Mouse (Mus musculus): Measurements from ENCODE around the gene Fermt3.
"Not testable (repeated sequence)": the region's sequence is repeated elsewhere in the genome, so short reads cannot be mapped to it uniquely, and the experiment has no call there.

Gene Fermt3

DNA sequence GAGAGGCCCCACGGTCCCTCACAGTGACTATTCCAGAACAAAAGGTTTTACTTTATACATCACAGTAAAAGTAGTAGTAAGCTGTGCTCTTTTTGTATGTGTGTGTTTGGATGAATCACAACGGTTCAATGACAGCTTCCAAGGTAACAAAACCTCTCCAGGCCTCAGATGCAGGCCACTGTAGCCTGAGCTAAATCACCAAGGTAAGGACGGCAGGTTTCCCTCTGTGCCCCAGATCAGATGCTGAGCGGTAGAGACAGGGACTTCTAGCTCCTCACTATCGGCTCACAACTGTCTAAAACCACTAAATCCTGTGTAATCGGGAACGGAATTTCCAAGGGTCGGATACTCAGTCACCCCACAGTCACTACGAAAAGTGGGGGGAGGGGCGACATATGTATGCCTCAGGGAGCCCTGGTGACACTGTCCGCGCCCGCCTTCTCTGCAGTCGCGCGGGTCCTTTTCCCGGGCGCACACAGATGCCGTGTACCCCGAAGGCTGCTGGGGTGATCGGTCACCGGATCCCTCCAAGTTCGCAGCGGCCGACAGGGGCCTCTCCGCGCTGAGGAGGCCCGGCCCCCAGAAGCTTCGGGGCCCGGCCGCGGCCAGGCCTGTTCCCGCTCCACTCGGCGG lies 19.9 kb upstream of the Fermt3 start:
- DNase-seq (ENCODE audit: low spot score) = peak; percentile 55

GRCm38 (mm10) chr19:7034006-7034405 lies 14.7 kb upstream of the Fermt3 start:
- DNase-seq (ENCODE audit: low spot score) = no peak

DNA sequence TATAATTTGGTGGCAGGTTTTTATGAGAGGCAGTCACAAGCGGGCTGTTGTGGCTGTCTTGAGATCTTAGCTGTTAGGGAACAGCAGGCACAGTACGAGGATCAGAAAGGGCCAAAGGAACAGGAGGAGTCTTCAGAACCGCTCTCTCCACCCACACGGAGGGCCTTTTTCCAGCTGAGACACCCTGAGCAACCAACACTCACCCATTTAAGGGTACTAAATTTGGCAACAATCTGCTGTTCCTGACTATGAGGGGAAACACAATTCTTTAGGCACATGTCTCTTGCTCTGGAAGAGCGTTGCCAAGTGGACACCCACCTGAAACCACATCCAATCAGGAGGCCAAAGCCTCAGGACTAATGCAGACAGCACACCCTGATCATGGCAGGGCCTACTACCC lies 10.3 kb upstream of the Fermt3 start:
- DNase-seq (ENCODE audit: low spot score) = no peak

GRCm38 (mm10) chr19:7020224-7020641 lies 964 bp upstream of the Fermt3 start:
- DNase-seq (ENCODE audit: low spot score) = peak; percentile 70

DNA sequence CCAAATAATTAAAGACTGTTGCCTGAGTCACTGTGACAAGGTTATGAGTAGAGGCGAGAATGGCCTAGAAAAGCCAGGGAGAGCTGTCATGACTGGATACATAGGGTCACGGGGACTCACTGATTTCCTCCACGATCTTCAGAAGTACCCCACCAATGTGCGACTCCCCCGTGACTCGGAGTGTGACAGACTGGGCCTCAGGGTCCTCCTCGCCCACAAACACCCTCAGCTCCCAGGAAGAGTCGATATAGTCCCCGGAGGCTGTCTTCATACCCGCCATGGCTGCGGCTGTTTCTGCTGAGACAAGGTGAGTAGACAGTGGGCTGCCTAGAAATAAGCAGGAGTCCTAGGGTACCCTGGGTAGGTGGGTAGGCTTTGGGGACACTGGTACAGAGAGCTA lies 723 bp downstream of the Fermt3 start:
- no peak for DNase-seq (ENCODE audit: low spot score)

DNA sequence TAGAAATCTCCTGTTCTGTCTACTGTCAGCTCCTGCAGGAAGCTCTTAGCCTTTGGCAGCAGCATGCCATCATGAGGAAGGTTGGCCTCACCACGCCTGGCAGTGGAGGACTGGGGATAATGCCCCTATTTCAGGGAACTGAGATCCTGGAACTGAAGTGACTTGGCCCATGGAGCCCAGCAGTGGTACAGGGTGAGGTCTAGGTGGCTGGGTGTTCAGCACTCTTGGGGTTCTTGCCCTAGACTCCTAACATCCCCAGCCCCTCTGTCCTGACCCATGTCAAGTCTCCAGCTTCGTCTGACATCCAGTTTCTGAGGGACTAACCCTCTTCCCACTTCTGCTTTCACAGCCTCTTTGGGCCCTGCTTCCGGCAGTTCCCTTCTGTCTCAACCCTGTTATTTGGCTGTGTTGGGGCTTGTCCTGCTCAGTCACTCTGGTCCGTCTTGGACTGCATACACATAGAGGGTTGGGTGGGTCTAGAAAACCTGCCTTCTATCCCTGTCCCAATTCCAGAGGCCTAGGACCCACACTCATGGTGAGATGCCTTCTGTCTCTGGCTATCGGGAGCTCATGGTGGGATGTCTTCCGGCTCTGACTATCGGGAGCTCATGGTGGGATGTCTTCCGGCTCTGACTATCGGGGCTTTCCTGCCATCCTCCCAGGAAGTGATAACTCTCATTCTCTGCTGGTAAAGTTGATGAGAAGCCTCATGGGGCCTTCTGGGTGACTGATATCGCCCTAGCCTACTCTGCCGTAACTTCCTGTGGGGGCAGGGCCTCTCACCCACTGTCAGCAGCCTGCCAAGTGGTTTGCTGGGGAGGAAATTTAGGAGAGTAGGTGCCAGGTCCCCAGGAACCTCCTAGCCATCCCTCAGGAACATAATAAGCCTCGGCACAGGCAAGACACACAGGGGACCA lies 1.5 kb downstream of the Fermt3 start:
- DNase-seq (ENCODE audit: low spot score) = no peak

DNA sequence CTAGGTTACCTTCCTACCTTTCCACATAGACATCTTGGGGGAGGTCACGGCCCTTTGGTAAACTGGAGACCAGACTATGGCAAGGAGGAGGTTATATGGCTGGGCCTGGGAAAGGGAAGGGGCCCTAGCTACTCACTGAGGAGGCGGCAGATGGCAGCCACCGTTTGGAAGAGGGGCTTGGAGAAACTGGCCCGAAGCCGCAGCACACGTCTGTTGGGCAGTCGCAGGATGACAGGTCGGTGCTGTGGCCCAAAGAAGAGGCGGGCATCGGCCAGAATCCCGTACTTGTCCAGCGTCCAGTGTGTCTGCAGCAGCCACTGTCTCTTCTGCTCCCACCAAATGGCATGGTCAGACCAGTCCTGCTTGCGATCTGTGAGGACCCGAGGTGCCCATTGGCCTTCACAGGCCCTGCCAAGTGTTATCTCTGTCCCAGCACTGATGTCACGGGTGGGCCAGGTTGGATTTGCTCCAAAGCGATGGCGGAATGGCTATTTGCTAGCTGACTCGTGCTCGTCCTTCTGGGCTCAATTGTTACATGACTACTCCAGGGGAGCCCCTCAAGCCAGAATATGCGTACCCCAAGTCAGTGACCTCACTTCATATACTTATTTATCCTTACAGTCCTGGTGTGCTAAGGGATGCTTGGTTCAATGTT lies 4.7 kb downstream of the Fermt3 start:
- no peak for DNase-seq (ENCODE audit: low spot score)

GRCm38 (mm10) chr19:7013984-7014383 lies 5.3 kb downstream of the Fermt3 start:
- no peak for DNase-seq (ENCODE audit: low spot score)

GRCm38 (mm10) chr19:7012426-7012825 lies 6.8 kb downstream of the Fermt3 start:
- DNase-seq (ENCODE audit: low spot score) = peak; percentile 64

DNA sequence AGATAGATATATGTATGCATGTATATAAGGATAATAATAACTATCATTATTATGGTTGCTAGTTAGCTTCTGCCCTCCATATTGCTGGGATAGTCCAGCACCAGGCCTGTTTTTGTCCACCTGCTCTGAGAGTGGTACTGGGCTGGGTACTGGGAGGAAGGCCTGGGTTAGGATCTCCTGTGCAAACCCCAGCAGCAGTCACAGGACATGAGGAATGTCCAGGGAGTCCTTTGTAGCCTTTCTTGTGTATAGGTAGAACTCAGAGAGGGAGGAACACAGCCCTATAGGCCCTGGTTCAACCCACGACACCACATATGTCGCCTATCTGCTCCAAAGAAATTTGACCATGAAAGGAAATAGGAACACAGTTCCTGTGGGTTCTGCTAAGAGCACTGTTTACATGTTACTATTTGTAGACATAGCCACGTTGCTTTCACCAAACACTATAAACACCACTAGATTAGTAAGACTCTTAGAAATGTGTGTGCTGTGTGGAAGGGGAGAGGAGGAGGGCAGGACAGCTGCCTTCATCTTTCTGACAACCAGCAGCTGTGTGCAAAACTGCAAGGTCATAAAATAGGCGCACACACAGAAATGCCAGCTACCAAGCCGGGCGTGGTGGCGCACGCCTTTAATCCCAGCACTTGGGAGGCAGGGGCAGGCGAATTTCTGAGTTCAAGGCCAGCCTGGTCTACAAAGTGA lies 12.2 kb downstream of the Fermt3 start:
- DNase-seq (ENCODE audit: low spot score) = no peak

DNA sequence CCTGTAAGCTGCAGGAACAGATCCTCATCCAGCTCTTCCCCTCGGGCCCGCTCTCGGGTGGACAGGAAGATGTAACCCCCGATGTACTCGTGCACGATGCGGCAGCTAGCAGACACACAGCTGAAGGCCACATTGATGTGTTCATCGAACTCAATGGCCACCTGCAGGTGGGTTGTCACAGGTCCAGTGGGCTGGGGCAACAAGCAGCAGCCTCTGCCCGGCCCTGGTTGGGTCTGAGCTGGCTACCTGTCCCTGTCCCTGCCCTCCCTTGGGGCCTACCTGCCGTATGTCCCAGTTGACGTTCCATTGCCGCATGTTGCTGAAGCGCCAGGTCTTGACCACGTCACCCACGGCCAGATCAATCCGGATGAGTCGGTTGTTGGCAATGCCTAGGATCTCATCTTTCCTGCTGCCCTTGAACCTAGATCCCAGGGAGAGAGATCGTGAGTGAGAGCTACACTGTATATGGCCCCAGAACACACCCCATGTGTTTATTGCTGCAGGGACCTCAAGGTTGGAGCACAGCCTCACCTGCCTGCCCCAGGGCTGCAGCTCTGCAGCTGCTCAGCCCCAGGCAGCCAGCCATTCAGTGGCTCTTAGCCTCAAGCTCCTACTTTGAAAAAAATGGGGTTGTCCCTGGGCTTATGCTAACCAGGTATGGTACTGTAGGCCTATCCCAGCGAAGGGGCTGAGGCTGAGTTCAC lies 19.8 kb downstream of the Fermt3 start:
- no peak for DNase-seq (ENCODE audit: low spot score)

- DNase-seq (ENCODE audit: low spot score) = no peak
Observed at GRCm38 (mm10) chr19:6997721-6998290, 21.5 kb downstream of the Fermt3 start.

DNA sequence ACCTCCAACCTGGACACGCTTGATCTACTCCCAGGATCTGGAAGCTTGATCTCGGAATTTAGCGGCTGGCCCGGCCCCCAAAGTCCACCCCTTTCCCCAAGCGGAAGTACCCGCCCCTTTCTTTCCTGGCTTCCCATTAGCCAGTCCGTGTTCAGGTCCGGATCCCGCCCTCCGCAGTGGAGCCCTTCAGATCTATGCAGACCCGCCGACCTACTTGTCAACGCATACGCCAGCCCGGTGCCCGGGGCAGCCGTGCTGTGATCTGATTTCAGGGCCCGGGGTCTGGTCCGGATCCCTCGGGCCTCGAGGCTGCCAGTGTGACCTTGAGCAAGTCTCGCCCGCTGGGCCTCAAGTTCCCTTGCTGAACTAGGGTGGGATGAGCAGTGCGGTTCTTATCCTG lies 23.3 kb downstream of the Fermt3 start, which contains the start of the genes Nudt22 and Trpt1:
Gene Nudt22 (minus strand): TSS at position 112 of the 400 bp plus-strand sequence.
Gene Trpt1 (plus strand): TSS at position 126 of the 400 bp plus-strand sequence.
- peak; percentile 91 for DNase-seq (ENCODE audit: low spot score)

DNA sequence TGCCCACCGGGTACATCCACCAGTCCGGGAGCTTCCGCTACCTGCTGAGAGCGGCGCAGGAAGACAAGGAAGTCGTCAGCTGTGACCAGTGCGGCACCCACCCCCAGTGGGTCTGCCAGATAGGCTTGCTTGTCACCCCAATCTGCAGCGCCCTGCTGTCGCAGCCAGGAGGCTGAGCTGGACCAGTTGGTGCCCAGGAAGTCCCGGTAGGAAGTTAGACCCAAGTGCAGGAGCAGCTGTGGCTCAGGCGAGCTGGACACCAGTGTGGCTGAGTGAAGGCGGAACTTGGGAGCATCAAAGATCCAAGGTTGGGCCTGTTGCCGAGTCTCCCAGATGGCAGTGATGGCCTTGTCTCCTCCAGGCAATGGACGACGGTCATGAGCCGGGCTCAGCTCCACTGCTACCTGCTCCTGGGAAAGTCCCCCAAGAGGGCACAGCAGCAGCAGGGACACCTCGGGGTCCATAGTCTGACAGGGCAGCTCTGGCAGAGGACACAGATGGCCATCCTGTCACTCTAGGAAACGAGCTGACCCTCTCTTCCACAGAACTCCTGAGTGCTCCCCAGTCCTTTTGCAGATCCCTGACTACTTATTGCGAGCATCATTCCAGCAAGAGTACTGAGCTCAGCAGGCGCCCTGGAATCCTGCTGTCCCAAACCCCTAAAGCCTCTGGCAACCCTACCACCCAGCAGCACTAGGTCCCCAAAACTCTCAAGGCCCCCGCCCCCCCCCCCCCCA lies 23.8 kb downstream of the Fermt3 start:
- DNase-seq (ENCODE audit: low spot score) = no peak

DNA sequence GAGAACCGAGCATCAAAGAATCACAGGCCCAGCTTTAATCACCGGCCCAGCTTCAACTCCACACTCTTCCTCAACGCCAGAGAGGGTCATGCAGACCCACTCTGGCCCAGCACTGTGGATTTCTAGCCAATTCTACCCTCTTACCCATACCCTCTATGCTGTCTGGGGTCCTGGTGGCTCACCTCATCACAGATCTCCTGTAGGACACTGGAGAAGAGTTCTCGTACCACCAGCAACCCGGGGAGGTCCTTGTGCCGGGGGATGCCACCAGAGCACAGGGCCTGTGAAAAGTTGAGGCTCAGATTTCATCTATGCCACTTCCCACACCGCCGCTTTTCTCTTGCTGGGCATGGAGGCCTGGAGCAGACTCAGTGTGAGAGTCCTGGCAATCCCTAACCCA lies 24.8 kb downstream of the Fermt3 start:
- no peak for DNase-seq (ENCODE audit: low spot score)

- DNase-seq (ENCODE audit: low spot score) = no peak
Observed at GRCm38 (mm10) chr19:6994002-6994401, 25.3 kb downstream of the Fermt3 start.

DNA sequence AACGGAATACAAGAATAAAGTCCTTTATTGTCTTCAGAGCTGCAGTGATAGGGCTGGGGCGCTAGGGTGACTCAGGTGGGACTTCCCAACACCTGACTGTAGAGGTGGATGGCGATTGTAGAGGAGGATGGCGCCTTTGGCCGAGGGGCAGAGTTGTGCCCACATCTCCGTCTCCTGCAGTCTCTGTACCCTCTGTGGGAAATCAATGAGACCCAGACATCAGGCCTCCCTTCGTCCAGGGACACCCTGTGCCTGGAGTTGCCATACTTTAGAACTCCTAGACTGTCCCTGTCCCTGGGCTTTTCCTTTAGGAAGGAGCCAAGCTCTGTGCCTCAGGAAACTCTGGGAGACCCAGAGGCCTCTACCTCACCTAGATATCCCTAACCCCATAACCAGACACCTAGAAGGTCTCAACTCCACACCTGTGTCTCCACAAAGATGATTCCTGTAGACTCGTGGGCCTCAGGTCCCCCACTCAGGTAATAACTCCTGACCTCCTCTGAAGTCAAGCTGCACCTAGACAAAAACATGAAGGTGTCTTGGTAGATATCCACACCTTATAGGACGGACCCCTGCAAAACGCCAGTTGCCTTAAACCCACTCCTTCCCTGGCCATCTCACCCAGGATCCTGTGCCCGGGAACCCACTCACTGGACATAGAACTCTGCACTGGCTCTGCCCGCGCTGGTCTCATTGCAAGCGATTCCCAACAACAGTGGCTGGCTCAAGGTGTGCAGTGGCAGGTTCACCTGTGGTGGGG lies 26.1 kb downstream of the Fermt3 start:
- DNase-seq (ENCODE audit: low spot score) = no peak

DNA sequence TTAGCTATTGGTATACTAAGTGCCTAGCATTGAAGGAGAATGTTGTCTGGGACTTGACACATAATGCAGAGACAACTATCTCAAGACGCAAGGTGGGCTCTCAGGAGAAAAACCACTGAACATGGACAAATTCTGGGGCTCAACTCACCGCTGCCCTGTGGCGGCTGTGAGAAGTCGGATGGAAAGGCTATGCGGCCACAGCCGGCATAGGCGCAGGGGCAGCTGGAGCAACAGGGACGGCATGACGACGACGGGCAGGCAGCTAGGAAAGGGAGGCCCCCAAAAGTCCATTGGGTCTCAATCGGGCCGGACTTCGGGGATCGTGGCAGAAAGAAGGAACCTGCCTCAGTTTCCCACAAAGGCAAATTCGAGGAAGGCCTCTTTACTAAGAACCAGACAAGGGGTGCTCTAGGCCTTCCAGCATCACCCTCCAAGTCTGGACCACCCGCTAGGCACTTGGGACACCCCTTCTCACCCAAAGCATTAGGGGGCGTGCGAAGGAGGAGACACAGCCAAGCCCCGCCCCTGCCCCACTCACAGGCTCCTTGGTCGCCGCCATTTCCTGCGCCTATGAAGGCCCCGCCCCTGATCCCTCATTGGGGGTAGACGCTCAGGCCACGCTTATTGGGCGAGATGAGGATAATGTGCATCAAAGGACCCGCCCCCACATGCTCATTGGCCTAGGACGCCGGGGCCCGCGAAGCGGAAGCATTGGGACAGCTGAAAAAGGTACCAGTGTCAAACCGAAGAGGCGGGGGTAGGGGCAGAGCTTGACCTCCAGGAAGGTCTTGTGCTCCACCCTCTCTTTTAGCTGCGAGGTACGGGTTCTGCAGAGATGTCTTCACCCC lies 27.0 kb downstream of the Fermt3 start, which contains the start of gene Dnajc4:
Gene Dnajc4 (minus strand): TSS at position 562 of the 848 bp plus-strand sequence.
- DNase-seq (ENCODE audit: low spot score) = peak; percentile 97

GRCm38 (mm10) chr19:6991166-6991565 lies 28.1 kb downstream of the Fermt3 start:
- not testable (repeated sequence) for DNase-seq (ENCODE audit: low spot score)
